Mouse (Mus musculus) liver, embryonic 12.5 days (tissue): ENCODE data around the gene Mlxipl. TPM values are rescaled to one million over a fixed set of nuclear protein-coding genes. Genes with fewer than 3 reads are reported as not detected.

Experiments
- ATAC-seq: fragments of 200-750 bp; cut with Nextera tagmentation; 2 replicates; pipeline ENCODE4 v1.8.0; 2017; ENCODE audit warnings: moderate number of reproducible peaks, mild to moderate bottlenecking, moderate library complexity
- H3K27ac ChIP-seq: fragments of 300-500 bp; sonication (generic); 2 replicates; pipeline ENCODE4 v1.5.1; 2016; ENCODE audit warnings: mild to moderate bottlenecking
- H3K27me3 ChIP-seq: fragments of 300-500 bp; sonication (generic); replicated peaks from 2 replicates; pipeline ENCODE4 v1.6.1; 2016; ENCODE audit warnings: mild to moderate bottlenecking, moderate library complexity
- H3K36me3 ChIP-seq: fragments of 300-500 bp; sonication (generic); 2 replicates; pipeline ENCODE4 v1.6.1; 2016; ENCODE audit warnings: mild to moderate bottlenecking, moderate library complexity
- H3K4me1 ChIP-seq: fragments of 300-500 bp; sonication (generic); 2 replicates; pipeline ENCODE4 v1.6.1; 2016
- H3K4me2 ChIP-seq: fragments of 300-500 bp; sonication (generic); 2 replicates; pipeline ENCODE4 v1.6.1; 2016; ENCODE audit warnings: mild to moderate bottlenecking, moderate library complexity
- H3K4me3 ChIP-seq: fragments of 300-500 bp; sonication (generic); 2 replicates; pipeline ENCODE4 v1.5.1; 2016; ENCODE audit warnings: mild to moderate bottlenecking, moderate library complexity
- H3K9ac ChIP-seq: fragments of 300-500 bp; sonication (generic); 2 replicates; pipeline ENCODE4 v1.6.1; 2016; ENCODE audit warnings: mild to moderate bottlenecking, moderate library complexity
- H3K9me3 ChIP-seq: fragments of 300-500 bp; sonication (generic); replicated peaks from 2 replicates; pipeline ENCODE4 v1.6.1; 2016; ENCODE audit warnings: mild to moderate bottlenecking, moderate library complexity
- WGBS: fragments of 180-500 bp; shearing (Covaris S2); methylation state at CpG from one replicate; pipeline ENCODE4 v1.1.7; 2016; ENCODE audit not compliant: insufficient replicate concordance; 5-methylcytosine and 5-hydroxymethylcytosine counted together
- polyA plus RNA-seq: library from polyadenylated mRNA; unstranded; fragments of >200 nt; fragmentation: Nextera tagmentation; extraction: Ambion mirVana; gene quantifications from 2 replicates; pipeline ENCODE4 v1.2.1, GENCODE M21; 2016

Gene Mlxipl
- polyA plus RNA-seq, 1 experiment from 2014 or later, result 12.2 TPM

DNA sequence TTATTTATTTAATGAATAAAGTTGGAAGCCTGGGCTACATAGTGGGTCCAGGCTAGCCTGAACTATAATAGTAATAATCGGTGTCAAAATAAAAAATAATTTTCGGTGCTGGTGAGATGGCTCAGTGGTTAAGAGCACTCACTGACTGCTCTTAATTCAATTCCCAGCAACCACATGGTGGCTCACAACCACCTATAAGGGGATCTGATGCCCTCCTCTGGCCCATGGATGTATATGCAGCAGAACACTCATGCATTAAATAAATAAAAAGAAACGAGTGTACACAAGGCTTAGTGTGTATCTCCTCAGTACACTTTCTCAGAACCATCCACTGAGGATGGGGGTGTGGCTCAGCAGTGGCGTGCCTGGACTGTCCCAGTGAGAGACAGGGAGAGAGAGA is 31.1 kb downstream of the Mlxipl start:
- 50% methylated on average over 4 of the region's 4 CpGs for WGBS
- Histone ChIP-seq H3K36me3 (no peaks in the 10 kb centered on the region), H3K27ac (no peak overlapping the region), H3K4me1 (peaks cover 14% of the 10 kb centered on the region), H3K9ac (no peak overlapping the region), H3K4me3 (no peak overlapping the region), H3K27me3 (peaks cover 55% of the 10 kb centered on the region), H3K9me3 (no peaks in the 10 kb centered on the region), H3K4me2 (no peak overlapping the region)
- no peak for ATAC-seq

DNA sequence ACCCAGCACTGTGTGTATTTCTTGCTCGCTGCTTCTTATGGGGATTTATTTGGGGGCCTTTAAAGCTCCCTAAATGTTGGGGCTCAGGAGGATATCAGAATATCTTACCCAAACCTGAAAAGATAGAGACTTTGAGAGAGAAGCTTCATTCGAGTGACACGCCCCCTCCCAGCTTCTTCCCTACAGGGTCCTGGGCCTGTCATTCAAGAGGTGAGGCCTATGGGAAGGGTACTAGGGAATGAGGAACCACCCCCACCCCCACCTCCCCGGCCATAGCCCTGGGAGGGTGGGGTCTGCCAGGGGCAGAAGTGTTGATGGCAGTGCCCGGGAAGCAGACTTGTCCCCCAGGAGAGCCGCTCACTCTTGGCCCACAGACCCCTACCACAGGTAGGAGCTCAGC is 36.4 kb downstream of the Mlxipl start:
- no peak overlapping the region for H3K4me3 ChIP-seq
- WGBS, result 51% methylated on average over 6 of the region's 6 CpGs

DNA sequence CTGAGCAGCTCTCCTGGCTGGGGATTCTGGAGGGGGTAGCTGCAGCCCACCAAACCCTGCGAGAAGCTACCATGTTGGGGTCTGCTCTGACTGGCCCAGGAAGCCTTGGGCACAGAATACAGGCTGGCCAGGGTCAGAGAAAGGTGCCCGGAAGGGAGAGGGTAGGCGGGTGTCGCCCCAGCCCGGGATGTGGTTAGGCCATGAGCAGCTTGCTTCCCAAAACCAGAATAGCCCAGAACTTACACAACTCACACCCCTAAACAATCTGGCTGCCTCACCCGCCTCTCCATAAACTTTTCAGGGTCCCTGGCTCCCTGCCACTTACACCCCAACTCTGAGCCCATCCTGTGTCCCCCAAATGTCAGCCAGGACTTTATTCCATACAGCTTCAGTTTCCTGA is 38.0 kb downstream of the Mlxipl start:
- no peak overlapping the region for H3K4me3 ChIP-seq
- no peaks in the 10 kb centered on the region for H3K4me1 ChIP-seq
- no peak overlapping the region for H3K27ac ChIP-seq
- no peak overlapping the region for H3K9ac ChIP-seq
- H3K4me2 ChIP-seq, result no peak overlapping the region
- 49% methylated on average over 6 of the region's 6 CpGs for WGBS
- ATAC-seq, result no peak
- peaks cover 48% of the 10 kb centered on the region for H3K27me3 ChIP-seq
- H3K9me3 ChIP-seq, result no peaks in the 10 kb centered on the region
- no peaks in the 10 kb centered on the region for H3K36me3 ChIP-seq

More for the DNA sequence above, 36.4 kb downstream of the Mlxipl start:
- H3K9ac ChIP-seq, result no peak overlapping the region
- H3K27me3 ChIP-seq, result peaks cover 49% of the 10 kb centered on the region
- no peak for ATAC-seq
- no peaks in the 10 kb centered on the region for H3K4me1 ChIP-seq
- no peaks in the 10 kb centered on the region for H3K9me3 ChIP-seq
- no peak overlapping the region for H3K27ac ChIP-seq
- H3K4me2 ChIP-seq, result no peak overlapping the region
- no peaks in the 10 kb centered on the region for H3K36me3 ChIP-seq

DNA sequence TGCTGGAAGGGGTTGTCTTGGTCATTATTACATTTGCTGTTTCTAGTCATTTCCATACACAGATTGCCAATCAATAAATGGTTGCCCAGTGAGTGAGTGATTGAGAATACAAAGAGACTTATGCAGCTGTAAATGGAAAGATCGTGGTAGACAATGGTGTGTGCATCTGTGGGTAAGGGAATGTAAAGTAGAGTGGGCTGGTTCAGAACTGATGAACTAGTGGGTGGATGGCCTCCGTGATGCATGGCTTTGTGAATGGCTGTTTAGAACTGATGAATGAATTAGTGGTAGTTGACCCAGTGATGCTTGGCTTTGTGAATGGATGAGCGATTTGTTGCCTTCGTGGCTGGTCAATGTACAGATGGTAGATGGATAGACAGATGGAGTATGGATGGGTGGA is 40.1 kb downstream of the Mlxipl start:
- ATAC-seq, result no peak
- no peaks in the 10 kb centered on the region for H3K9me3 ChIP-seq
- no peak overlapping the region for H3K4me3 ChIP-seq
- peaks cover 55% of the 10 kb centered on the region for H3K27me3 ChIP-seq
- H3K27ac ChIP-seq, result no peak overlapping the region
- peaks cover 14% of the 10 kb centered on the region for H3K4me1 ChIP-seq
- H3K9ac ChIP-seq, result no peak overlapping the region
- WGBS, result 69% methylated on average over 4 of the region's 4 CpGs
- H3K36me3 ChIP-seq, result no peaks in the 10 kb centered on the region
- no peak overlapping the region for H3K4me2 ChIP-seq

DNA sequence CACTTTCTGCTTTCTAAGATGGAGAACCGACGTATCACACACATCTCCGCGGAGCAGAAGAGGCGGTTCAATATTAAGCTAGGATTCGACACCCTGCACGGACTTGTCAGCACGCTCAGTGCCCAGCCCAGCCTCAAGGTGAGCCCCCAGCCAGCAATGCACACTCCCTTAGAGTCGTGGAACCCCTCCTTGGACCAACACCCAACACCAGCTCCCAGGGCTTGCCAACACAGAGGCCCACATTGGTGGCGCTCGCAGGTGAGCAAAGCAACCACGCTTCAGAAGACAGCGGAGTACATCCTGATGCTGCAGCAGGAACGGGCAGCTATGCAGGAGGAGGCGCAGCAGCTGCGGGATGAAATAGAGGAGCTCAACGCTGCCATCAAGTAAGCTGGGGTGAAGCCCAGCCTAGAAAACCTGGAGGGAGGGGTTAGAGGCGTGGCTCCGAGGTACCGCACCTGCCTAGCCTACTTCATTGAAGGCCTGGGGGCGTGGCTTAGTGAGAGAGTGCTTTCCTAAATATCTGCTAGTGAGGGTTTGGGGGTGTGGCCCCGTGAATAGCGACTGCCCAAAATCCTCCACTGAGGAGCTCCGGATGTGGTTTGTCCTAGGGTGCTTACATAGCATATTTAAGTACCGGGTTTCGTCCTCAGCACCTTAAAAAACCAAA is 44.2 kb downstream of the Mlxipl start:
- H3K27ac ChIP-seq, result no peak overlapping the region
- H3K27me3 ChIP-seq, result peaks cover 62% of the 10 kb centered on the region
- H3K4me1 ChIP-seq, result peaks cover 14% of the 10 kb centered on the region
- 8% methylated on average over 26 of the region's 26 CpGs for WGBS
- ATAC-seq, result peak; percentile 69
- H3K36me3 ChIP-seq, result no peaks in the 10 kb centered on the region
- H3K4me2 ChIP-seq, result peak overlapping the region; percentile 65
- H3K9me3 ChIP-seq, result no peaks in the 10 kb centered on the region
- H3K9ac ChIP-seq, result 0 out of 2 replicates have a peak overlapping the region, but pooled peaks have one; percentile 6
- peak overlapping the region; percentile 27 for H3K4me3 ChIP-seq

DNA sequence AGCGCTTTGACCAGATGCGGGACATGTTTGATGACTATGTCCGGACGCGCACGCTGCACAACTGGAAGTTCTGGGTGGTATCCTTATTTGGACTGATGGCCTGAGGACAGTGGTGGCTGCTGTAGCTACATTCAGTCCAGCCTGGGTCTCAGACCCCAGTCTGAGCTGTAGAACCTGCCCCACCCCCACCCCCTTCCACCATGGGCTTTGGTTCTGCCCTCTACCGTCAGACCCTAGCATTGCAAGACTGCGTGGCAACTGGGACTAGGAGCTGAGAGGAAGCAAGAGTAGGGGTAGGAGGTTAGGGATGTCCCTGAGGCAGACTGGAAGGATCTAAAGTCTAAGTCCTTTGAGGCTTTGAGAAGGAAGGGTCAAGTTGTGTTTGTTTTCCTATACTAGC is 44.8 kb downstream of the Mlxipl start:
- peak overlapping the region; percentile 27 for H3K4me3 ChIP-seq
- peaks cover 14% of the 10 kb centered on the region for H3K4me1 ChIP-seq
- no peak overlapping the region for H3K27ac ChIP-seq
- no peaks in the 10 kb centered on the region for H3K36me3 ChIP-seq
- H3K9me3 ChIP-seq, result no peaks in the 10 kb centered on the region
- peak overlapping the region; percentile 65 for H3K4me2 ChIP-seq
- no peak overlapping the region for H3K9ac ChIP-seq
- H3K27me3 ChIP-seq, result peaks cover 62% of the 10 kb centered on the region
- ATAC-seq, result no peak
- 4% methylated on average over 8 of the region's 8 CpGs for WGBS

DNA sequence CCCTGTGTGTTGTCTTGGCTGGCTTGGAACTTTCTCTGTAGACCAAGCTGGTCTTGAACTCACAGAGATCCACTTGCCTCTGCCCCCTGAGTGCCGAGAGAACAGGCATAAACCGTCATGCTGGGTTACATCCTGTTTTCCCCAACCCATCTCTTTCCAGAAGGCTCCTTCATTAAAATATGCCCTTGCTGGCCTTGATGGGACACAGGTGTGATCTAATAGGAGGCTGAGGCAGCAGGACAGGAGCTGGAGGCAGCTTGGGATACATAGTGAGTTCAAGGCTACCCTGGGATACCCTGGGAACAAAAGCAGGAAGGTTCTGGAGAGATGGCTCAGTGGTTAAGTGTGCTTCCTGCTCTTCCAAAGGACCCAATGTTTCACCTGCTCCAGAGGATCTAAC is 50.2 kb downstream of the Mlxipl start:
- Histone ChIP-seq H3K4me3 (no peak overlapping the region), H3K4me1 (peaks cover 8% of the 10 kb centered on the region), H3K36me3 (no peaks in the 10 kb centered on the region), H3K4me2 (no peak overlapping the region), H3K9me3 (0 out of 2 replicates have a peak, but pooled peaks cover 3% of the 10 kb centered on the region), H3K27ac (no peak overlapping the region), H3K27me3 (peaks cover 16% of the 10 kb centered on the region; the same call in 1 of the 2 replicates), H3K9ac (no peak overlapping the region)
- WGBS, result 57% methylated on average over 2 of the region's 2 CpGs
- ATAC-seq, result no peak

DNA sequence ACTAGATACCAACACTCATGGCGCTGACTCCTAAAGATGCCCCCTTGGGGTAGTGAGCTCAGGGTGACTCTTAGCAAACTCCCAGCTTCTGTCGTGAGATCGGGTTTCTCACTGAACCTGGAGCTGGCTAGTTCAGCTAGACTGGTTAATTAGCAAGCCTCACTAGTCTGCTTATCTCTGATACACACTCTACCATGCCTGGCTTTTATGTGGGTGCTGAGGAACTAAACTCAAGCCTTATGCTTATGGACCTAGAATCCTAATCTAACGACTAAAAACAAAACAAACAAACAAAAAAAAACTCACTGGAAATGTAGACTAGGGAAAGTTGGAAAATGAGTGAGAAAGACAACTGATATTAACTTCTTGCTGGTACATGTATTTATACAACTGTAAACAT is 54.8 kb downstream of the Mlxipl start:
- no peaks in the 10 kb centered on the region for H3K36me3 ChIP-seq
- H3K9ac ChIP-seq, result no peak overlapping the region
- H3K9me3 ChIP-seq, result 0 out of 2 replicates have a peak, but pooled peaks cover 3% of the 10 kb centered on the region
- no peak overlapping the region for H3K4me3 ChIP-seq
- no peak overlapping the region for H3K4me2 ChIP-seq
- peaks cover 7% of the 10 kb centered on the region; the same call in 1 of the 2 replicates for H3K27me3 ChIP-seq
- 27% methylated on average over 4 of the region's 4 CpGs for WGBS
- no peak for ATAC-seq
- H3K4me1 ChIP-seq, result peaks cover 29% of the 10 kb centered on the region
- no peak overlapping the region for H3K27ac ChIP-seq

DNA sequence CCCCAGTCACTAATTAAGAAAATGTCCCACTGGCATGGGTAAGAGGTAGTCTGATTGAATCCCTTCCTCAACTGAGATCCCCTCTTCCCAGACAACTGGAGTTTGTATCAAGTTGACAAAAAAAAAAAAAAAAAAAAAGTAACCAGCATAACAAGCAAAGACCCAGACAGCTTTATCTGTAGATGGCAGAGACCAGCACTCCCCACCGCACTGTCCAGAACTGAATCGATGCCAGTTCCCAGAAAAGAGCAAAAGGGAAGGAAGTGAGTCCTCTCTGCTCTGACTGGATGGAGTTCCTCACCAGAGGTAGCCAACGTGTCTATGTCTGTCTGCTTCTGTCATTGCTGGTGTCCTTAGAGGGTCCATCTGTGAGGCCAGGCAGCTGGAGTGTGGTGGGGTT is 55.8 kb downstream of the Mlxipl start:
- H3K27ac ChIP-seq, result no peak overlapping the region
- no peak overlapping the region for H3K9ac ChIP-seq
- 15% methylated on average over 3 of the region's 3 CpGs for WGBS
- no peak overlapping the region for H3K4me3 ChIP-seq
- H3K36me3 ChIP-seq, result no peaks in the 10 kb centered on the region
- ATAC-seq, result no peak
- no peak overlapping the region for H3K4me2 ChIP-seq
- H3K9me3 ChIP-seq, result 0 out of 2 replicates have a peak, but pooled peaks cover 3% of the 10 kb centered on the region
- H3K27me3 ChIP-seq, result peaks cover 7% of the 10 kb centered on the region; the same call in 1 of the 2 replicates
- H3K4me1 ChIP-seq, result peaks cover 34% of the 10 kb centered on the region

DNA sequence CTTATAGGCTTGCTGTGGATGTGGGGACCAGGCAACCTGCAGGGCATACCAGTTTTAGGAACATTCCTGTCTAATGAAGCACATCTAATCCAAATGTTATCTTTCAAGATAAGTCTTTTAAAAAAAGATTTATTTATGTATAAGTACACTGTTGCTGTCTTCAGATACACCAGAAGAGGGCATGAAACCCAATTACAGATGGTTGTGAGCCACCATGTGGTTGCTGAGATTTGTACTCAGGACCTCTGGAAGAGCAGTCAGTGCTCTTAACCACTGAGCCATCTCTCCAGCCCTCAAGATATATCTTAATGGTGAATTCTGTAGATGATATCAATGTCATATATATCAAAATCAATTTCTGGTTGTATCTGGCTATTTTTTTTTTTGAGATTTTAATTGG is 56.3 kb downstream of the Mlxipl start:
- Histone ChIP-seq H3K4me2 (no peak overlapping the region), H3K36me3 (no peaks in the 10 kb centered on the region)

DNA sequence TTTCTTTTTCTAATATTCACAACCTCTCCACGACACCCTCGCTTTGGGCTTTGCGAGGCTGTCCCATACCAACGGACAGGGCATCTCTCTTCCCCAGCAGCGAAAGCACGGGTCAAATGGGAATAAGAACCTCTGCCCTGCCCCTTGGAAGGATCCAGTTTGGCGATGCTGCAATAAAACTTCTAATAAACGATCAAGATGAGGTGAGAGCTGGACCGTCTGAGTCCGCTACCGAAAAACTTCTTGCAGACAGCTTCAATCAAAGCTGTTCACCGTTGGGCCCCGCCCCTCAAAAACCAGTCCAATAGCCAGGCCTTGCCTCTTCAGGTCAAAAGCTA is 59.0 kb downstream of the Mlxipl start:
- Histone ChIP-seq H3K36me3 (peaks cover 19% of the 10 kb centered on the region), H3K27me3 (no peaks in the 10 kb centered on the region), H3K4me2 (peak overlapping the region; percentile 77), H3K27ac (peak overlapping the region; percentile 95; the same call in 1 of the 2 replicates), H3K9me3 (no peaks in the 10 kb centered on the region), H3K4me1 (peaks cover 51% of the 10 kb centered on the region), H3K4me3 (peak overlapping the region; percentile 90), H3K9ac (peak overlapping the region; percentile 44)
- no peak for ATAC-seq
- WGBS, result 2% methylated on average over 13 of the region's 13 CpGs

More for the DNA sequence above, 56.3 kb downstream of the Mlxipl start:
- H3K4me3 ChIP-seq, result no peak overlapping the region
- ATAC-seq, result no peak
- H3K9me3 ChIP-seq, result 0 out of 2 replicates have a peak, but pooled peaks cover 3% of the 10 kb centered on the region
- H3K4me1 ChIP-seq, result peaks cover 38% of the 10 kb centered on the region
- no peak overlapping the region for H3K9ac ChIP-seq
- no peak overlapping the region for H3K27ac ChIP-seq
- peaks cover 7% of the 10 kb centered on the region; the same call in 1 of the 2 replicates for H3K27me3 ChIP-seq

DNA sequence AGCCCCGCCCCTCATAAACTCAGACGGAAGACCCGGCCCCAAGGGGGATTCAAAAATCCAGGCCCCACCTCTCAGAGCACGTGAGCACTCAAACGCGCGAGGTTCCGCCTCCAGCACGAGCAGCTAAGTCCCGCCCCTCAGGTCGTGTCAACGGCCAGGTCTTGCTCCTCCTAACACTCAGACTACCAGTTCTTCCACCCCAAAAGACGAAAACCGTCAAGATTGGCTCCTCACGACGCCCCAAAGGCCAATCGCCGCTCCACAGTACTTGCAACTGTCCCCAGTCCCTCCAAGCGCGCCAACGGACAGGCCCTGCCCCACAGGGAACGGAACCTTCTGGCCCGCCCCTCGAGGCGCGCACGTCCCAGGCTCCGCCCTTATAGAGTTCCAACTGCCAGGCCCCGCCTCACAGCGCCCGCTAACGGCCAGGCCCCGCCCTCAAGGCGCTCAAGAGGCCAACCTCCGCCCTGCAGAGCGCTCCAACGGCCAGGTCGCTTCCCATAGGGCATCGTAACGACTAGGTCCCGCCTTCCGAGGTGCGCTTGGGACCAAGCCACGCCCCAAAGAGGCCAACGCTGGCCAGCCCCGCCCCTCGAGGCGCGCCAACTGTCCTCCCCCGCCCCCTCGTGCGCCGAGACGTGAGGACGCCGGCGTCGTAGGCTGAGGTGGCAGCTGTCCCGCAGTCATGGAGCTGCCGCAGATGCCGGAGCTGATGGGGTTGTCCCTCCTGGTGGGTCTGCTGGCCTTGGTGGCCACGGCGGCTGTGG is 59.5 kb downstream of the Mlxipl start, which contains the start of gene Tbl2:
TSS of gene Tbl2 (plus strand) at position 605 of the 767 bp plus-strand sequence.
- peak within 1 kb of the TSS; percentile 90 for H3K4me3 ChIP-seq
- H3K27me3 ChIP-seq, result no peaks in the 10 kb centered on the region
- 2% methylated on average over 62 of the region's 63 CpGs for WGBS
- H3K4me1 ChIP-seq, result peaks cover 49% of the 10 kb centered on the region
- peak; percentile 97 for ATAC-seq
- peak within 1 kb of the TSS; percentile 95 for H3K27ac ChIP-seq
- H3K4me2 ChIP-seq, result peak within 1 kb of the TSS; percentile 77
- H3K36me3 ChIP-seq, result peaks cover 24% of the 10 kb centered on the region
- H3K9ac ChIP-seq, result peak within 1 kb of the TSS; percentile 91
- no peaks in the 10 kb centered on the region for H3K9me3 ChIP-seq
